Mouse (Mus musculus) forebrain, embryonic 16.5 days (tissue): ENCODE results near the gene Ctf2. TPM values are rescaled to one million over a fixed set of nuclear protein-coding genes. Genes with fewer than 3 reads are reported as not detected.

Source experiments
- ATAC-seq: fragments of 200-750 bp; cut with Nextera tagmentation; 2 replicates; pipeline ENCODE4 v1.8.0; 2017; ENCODE audit warnings: mild to moderate bottlenecking, moderate library complexity
- H3K27ac ChIP-seq: fragments of 300-500 bp; sonication (generic); 2 replicates; pipeline ENCODE4 v1.5.1; 2014; ENCODE audit warnings: low read length, control low read depth
- H3K27me3 ChIP-seq: fragments of 300-500 bp; sonication (generic); replicated peaks from 2 replicates; pipeline ENCODE4 v1.6.1; 2014; ENCODE audit warnings: low read length; ENCODE audit not compliant: control insufficient read depth, insufficient read depth
- H3K36me3 ChIP-seq: fragments of 300-500 bp; sonication (generic); 2 replicates; pipeline ENCODE4 v1.6.1; 2014; ENCODE audit not compliant: control insufficient read depth, insufficient read depth
- H3K4me1 ChIP-seq: fragments of 300-500 bp; sonication (generic); replicated peaks from 2 replicates; pipeline ENCODE4 v1.6.1; 2014; ENCODE audit warnings: low read length; ENCODE audit not compliant: control insufficient read depth, insufficient read depth
- H3K4me2 ChIP-seq: fragments of 300-500 bp; sonication (generic); 2 replicates; pipeline ENCODE4 v1.6.1; 2014; ENCODE audit warnings: mild to moderate bottlenecking, low read length, control low read depth
- H3K4me3 ChIP-seq: fragments of 300-500 bp; sonication (generic); replicated peaks from 2 replicates; pipeline ENCODE4 v1.5.1; 2014; ENCODE audit warnings: mild to moderate bottlenecking, low read length, control low read depth
- H3K9ac ChIP-seq: fragments of 300-500 bp; sonication (generic); replicated peaks from 2 replicates; pipeline ENCODE4 v1.6.1; 2014; ENCODE audit warnings: low read depth, low read length, control low read depth
- H3K9me3 ChIP-seq: fragments of 300-500 bp; sonication (generic); 2 replicates; pipeline ENCODE4 v1.6.1; 2016; ENCODE audit warnings: low read length; ENCODE audit not compliant: control insufficient read depth
- WGBS: fragments of 180-500 bp; shearing (Covaris S2); extraction: QIAGEN DNeasy Blood & Tissue Kit; methylation state at CpG from one replicate; pipeline ENCODE4 v1.1.7; 2014; 5-methylcytosine and 5-hydroxymethylcytosine counted together
- polyA plus RNA-seq: library from polyadenylated mRNA; unstranded; fragments of >200 nt; fragmentation: Nextera tagmentation; extraction: Ambion mirVana; gene quantifications from 2 replicates; pipeline ENCODE4 v1.2.1, GENCODE M21; 2015

Ctf2 gene
- polyA plus RNA-seq, 1 experiment from 2014 or later, result 0.11 TPM

DNA sequence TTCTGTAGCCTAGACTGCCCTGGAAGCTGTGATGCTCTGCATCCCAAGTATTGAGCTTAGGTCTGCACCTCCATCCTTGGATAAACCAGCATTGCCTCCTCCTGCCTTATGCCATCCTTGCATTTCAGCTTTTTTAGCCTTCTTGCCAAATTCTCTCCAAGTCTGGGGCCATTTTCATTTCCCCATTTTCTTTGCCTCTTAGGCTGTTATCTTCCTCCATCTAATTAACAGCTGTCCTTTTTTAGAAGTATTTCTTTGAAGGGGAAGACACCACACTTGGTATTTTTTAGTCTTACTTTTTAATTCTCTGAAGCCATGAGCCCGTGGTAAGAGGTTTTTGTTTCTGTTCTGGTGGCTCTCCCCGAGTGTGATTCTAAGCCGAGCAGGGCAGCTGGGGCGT is 31.7 kb upstream of the Ctf2 start:
- Histone ChIP-seq H3K27me3 (no peaks in the 10 kb centered on the region), H3K9me3 (no peaks in the 10 kb centered on the region), H3K36me3 (peaks cover 29% of the 10 kb centered on the region), H3K4me3 (no peak overlapping the region), H3K4me1 (peaks cover 4% of the 10 kb centered on the region), H3K27ac (no peak overlapping the region), H3K4me2 (no peak overlapping the region), H3K9ac (no peak overlapping the region)
- no peak for ATAC-seq
- WGBS, result 91% methylated on average over 4 of the region's 4 CpGs

DNA sequence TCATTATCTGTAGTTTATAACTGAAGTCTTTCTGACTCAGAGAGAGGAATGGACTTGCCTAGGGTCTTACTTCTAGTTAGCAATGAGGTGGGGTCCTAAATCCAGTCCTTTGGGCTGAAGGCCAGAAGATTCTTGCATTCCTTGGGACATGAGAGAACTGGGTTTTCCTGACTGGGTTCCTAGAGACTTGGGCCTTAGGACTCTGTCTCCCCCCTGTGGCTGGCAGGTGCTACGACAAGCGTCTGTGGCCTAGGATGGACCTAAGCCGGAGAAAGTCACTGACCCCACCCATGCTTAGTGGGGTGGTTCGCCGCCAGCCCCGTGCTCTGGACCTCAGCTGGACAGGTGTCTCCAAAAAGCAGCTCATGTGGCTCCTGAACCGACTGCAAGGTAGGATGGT is 29.1 kb upstream of the Ctf2 start:
- Histone ChIP-seq H3K36me3 (peaks cover 20% of the 10 kb centered on the region), H3K27me3 (no peaks in the 10 kb centered on the region), H3K4me3 (no peak overlapping the region), H3K9me3 (no peaks in the 10 kb centered on the region), H3K4me2 (no peak overlapping the region), H3K4me1 (no peaks in the 10 kb centered on the region), H3K27ac (no peak overlapping the region), H3K9ac (no peak overlapping the region)
- ATAC-seq, result no peak
- 46% methylated on average over 7 of the region's 7 CpGs for WGBS

DNA sequence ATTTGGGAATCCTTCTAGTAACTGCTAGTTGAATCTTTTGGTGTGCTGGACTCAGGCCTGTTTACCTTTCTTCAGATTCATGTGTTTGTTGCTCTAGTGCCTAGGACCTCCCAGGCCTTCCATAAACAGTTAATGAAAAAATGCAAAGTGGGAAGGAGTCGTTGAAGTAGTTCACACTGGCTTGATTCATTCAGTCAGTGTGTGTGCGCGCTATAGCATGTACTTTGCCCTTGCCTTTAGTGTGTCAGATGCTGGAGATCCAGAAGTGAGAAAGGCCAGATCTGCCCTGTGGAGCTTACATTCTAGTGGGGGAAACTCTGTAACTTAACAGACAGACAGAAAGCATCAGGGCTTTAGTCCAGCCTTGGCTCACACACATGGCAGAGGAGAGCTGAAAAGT is 28.5 kb upstream of the Ctf2 start:
- WGBS, result 88% methylated on average over 3 of the region's 3 CpGs
- Histone ChIP-seq H3K4me2 (no peak overlapping the region), H3K27ac (no peak overlapping the region), H3K36me3 (peaks cover 15% of the 10 kb centered on the region), H3K27me3 (no peaks in the 10 kb centered on the region), H3K9ac (no peak overlapping the region), H3K4me3 (no peak overlapping the region), H3K4me1 (no peaks in the 10 kb centered on the region), H3K9me3 (no peaks in the 10 kb centered on the region)
- no peak for ATAC-seq

- Histone ChIP-seq H3K36me3 (peaks cover 10% of the 10 kb centered on the region), H3K27ac (no peak overlapping the region), H3K4me1 (no peaks in the 10 kb centered on the region; the same call in 1 of the 2 replicates), H3K9me3 (no peaks in the 10 kb centered on the region), H3K4me2 (no peak overlapping the region), H3K4me3 (no peak overlapping the region), H3K9ac (no peak overlapping the region), H3K27me3 (no peaks in the 10 kb centered on the region)
- ATAC-seq, result no peak
- 78% methylated on average over 6 of the region's 6 CpGs for WGBS
Measured at GRCm38 (mm10) chr7:127759716-127760115, 27.8 kb upstream of the Ctf2 start.

DNA sequence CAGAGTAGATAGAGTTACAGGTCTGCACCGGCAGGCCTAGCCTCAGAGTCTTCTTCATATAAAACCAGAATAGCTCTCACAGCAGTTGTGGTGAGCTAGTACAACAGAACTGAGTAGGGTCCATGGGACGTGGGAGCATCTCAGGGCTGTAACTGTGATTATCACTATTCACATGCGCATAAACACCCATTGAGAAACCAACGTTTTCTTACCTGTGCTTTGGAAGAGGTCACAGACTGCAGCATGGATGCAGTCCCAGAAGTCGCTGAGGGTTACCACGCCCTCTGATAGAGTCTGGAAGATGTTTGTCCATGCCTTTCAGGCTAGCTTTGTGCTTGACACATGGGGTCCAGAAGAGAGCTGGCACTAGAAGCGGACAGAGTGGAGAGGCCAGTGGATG is 21.8 kb upstream of the Ctf2 start:
- 92% methylated on average over 7 of the region's 7 CpGs for WGBS

GRCm38 (mm10) chr7:127753158-127753557 is 21.2 kb upstream of the Ctf2 start:
- no peaks in the 10 kb centered on the region for H3K9me3 ChIP-seq
- H3K4me1 ChIP-seq, result peaks cover 4% of the 10 kb centered on the region
- no peak overlapping the region for H3K4me3 ChIP-seq
- 75% methylated on average over 5 of the region's 5 CpGs for WGBS
- H3K27me3 ChIP-seq, result no peaks in the 10 kb centered on the region
- H3K27ac ChIP-seq, result no peak overlapping the region
- H3K9ac ChIP-seq, result no peak overlapping the region
- no peak for ATAC-seq
- no peak overlapping the region for H3K4me2 ChIP-seq
- peaks cover 38% of the 10 kb centered on the region for H3K36me3 ChIP-seq

More for the DNA sequence above, 21.8 kb upstream of the Ctf2 start:
- Histone ChIP-seq H3K36me3 (peaks cover 33% of the 10 kb centered on the region), H3K4me2 (no peak overlapping the region), H3K4me3 (no peak overlapping the region), H3K9me3 (no peaks in the 10 kb centered on the region), H3K4me1 (peaks cover 3% of the 10 kb centered on the region), H3K27ac (no peak overlapping the region), H3K27me3 (no peaks in the 10 kb centered on the region), H3K9ac (no peak overlapping the region)
- ATAC-seq, result no peak

DNA sequence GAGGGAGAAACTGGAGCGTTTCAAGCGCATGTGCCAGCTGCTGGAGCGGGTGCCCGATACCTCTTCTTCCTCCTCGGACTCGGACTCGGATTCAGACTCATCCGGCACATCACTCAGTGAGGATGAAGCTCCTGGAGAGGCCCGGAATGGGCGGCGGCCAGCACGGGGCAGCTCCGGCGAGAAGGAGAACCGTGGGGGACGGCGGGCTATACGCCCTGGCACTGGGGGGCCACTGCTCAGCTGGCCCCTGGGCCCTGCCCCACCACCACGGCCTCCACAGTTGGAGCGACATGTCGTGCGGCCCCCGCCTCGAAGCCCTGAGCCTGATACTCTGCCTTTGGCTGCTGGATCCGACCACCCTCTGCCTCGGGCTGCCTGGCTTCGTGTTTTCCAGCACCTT is 20.1 kb upstream of the Ctf2 start:
- H3K9me3 ChIP-seq, result no peaks in the 10 kb centered on the region
- peaks cover 15% of the 10 kb centered on the region for H3K4me1 ChIP-seq
- H3K36me3 ChIP-seq, result peaks cover 38% of the 10 kb centered on the region
- no peak overlapping the region for H3K9ac ChIP-seq
- H3K4me3 ChIP-seq, result no peak overlapping the region
- 94% methylated on average over 26 of the region's 27 CpGs for WGBS
- H3K4me2 ChIP-seq, result no peak overlapping the region
- no peak for ATAC-seq
- H3K27ac ChIP-seq, result no peak overlapping the region
- no peaks in the 10 kb centered on the region for H3K27me3 ChIP-seq

DNA sequence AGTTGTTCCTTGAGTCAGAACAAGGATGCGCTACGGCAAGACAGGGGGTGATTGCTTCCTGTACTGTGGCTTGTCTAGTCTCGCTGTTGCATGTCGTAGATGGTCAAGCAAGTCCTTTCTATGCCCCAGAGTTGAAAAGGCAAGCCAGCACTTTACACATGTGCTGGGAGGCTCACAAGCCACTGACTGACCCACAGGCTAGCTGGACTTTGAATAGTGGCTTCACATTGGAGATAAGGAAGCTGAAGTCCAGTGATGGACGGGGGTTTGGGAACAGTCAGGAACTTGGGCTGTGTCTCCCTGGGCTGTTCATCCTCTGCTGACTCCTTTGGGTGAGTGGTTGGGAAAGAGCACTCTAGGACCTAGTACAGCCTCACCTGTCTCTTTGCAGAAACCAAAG is 19.7 kb upstream of the Ctf2 start:
- WGBS, result 96% methylated on average over 5 of the region's 5 CpGs
- H3K36me3 ChIP-seq, result peaks cover 38% of the 10 kb centered on the region
- no peak overlapping the region for H3K4me2 ChIP-seq
- no peaks in the 10 kb centered on the region for H3K27me3 ChIP-seq
- no peaks in the 10 kb centered on the region for H3K9me3 ChIP-seq
- ATAC-seq, result no peak
- peaks cover 16% of the 10 kb centered on the region for H3K4me1 ChIP-seq
- H3K4me3 ChIP-seq, result no peak overlapping the region
- H3K27ac ChIP-seq, result no peak overlapping the region
- no peak overlapping the region for H3K9ac ChIP-seq

- no peak overlapping the region for H3K9ac ChIP-seq
- H3K4me3 ChIP-seq, result no peak overlapping the region
- no peak overlapping the region for H3K27ac ChIP-seq
- peaks cover 16% of the 10 kb centered on the region for H3K4me1 ChIP-seq
- 87% methylated on average over 19 of the region's 19 CpGs for WGBS
- no peaks in the 10 kb centered on the region for H3K9me3 ChIP-seq
- ATAC-seq, result no peak
- H3K36me3 ChIP-seq, result peaks cover 38% of the 10 kb centered on the region
- no peak overlapping the region for H3K4me2 ChIP-seq
- no peaks in the 10 kb centered on the region for H3K27me3 ChIP-seq
Measured at GRCm38 (mm10) chr7:127750131-127751127, 18.5 kb upstream of the Ctf2 start.
